Mouse (Mus musculus): Measurements from ENCODE around the gene March9. TPM values are rescaled to one million over a fixed set of nuclear protein-coding genes. Genes with fewer than 3 reads are reported as not detected.
"Not testable (repeated sequence)": the region's sequence is repeated elsewhere in the genome, so short reads cannot be mapped to it uniquely, and the experiment has no call there.

The March9 gene
- polyA plus RNA-seq, 1 experiment from 2014 or later = 0.12 TPM

GRCm38 (mm10) chr10:127075080-127075479 is 15.1 kb upstream of the March9 start, which contains the start of gene Agap2:
TSS of gene Agap2 (plus strand) at chr10:127075284.
- H3K4me1 ChIP-seq (ENCODE audit: control insufficient read depth, insufficient read depth, low read length) = peaks cover 17% of the 10 kb centered on the region
- H3K9me3 ChIP-seq (replicated peaks; ENCODE audit: control insufficient read depth, low read length) = no peaks in the 10 kb centered on the region
- 47% methylated on average over 9 of the region's 9 CpGs for WGBS
- no peak; the same call in 1 of the 2 replicates for ATAC-seq (replicated peaks; ENCODE audit: extremely low read depth, insufficient read depth, low FRiP score)
- peaks cover 46% of the 10 kb centered on the region for H3K27me3 ChIP-seq (ENCODE audit: control insufficient read depth, insufficient read depth, low read length)
- H3K9ac ChIP-seq (ENCODE audit: low read length) = no peak within 1 kb of the TSS
- no peak within 1 kb of the TSS for H3K27ac ChIP-seq (ENCODE audit: low read length)
- H3K4me3 ChIP-seq (ENCODE audit: low read length) = peak within 1 kb of the TSS; percentile 33
- H3K36me3 ChIP-seq (ENCODE audit: control insufficient read depth, insufficient read depth) = no peaks in the 10 kb centered on the region
- peak within 1 kb of the TSS; percentile 3 for H3K4me2 ChIP-seq (ENCODE audit: low read depth, low read length)

DNA sequence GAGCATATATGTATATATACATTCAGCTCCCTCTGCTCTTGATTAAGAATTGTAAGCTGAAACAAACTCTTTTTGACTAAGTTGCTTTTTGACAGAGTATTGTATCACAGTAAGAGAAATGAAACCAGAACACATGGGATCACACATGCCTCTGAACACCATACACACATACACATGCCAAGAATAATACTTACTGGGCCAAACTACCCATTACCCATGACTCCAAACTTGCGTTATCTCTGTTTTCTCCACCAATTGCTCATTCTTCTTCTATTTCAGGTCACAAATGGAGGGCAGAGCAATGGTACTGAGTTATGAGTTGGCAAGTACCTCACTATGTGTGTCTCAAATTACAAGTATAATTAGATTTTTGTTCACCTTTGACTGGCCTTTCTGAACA is 14.0 kb upstream of the March9 start:
- no peak overlapping the region for H3K4me2 ChIP-seq (ENCODE audit: low read depth, low read length)
- H3K36me3 ChIP-seq (ENCODE audit: control insufficient read depth, insufficient read depth) = no peaks in the 10 kb centered on the region
- peaks cover 35% of the 10 kb centered on the region for H3K27me3 ChIP-seq (ENCODE audit: control insufficient read depth, insufficient read depth, low read length)
- H3K9me3 ChIP-seq (replicated peaks; ENCODE audit: control insufficient read depth, low read length) = no peaks in the 10 kb centered on the region
- H3K4me3 ChIP-seq (ENCODE audit: low read length) = no peak overlapping the region
- no peak for ATAC-seq (replicated peaks; ENCODE audit: extremely low read depth, insufficient read depth, low FRiP score)
- no peak overlapping the region for H3K9ac ChIP-seq (ENCODE audit: low read length)
- peaks cover 14% of the 10 kb centered on the region for H3K4me1 ChIP-seq (ENCODE audit: control insufficient read depth, insufficient read depth, low read length)
- H3K27ac ChIP-seq (ENCODE audit: low read length) = no peak overlapping the region
- 85% methylated on average over 1 of the region's 1 CpGs for WGBS

- H3K4me2 ChIP-seq (ENCODE audit: low read depth, low read length); H3K9me3 ChIP-seq (replicated peaks; ENCODE audit: control insufficient read depth, low read length); H3K27ac ChIP-seq (ENCODE audit: low read length); ATAC-seq (replicated peaks; ENCODE audit: extremely low read depth, insufficient read depth, low FRiP score); H3K4me3 ChIP-seq (ENCODE audit: low read length); H3K36me3 ChIP-seq (ENCODE audit: control insufficient read depth, insufficient read depth); H3K9ac ChIP-seq (ENCODE audit: low read length): not testable (repeated sequence)
- Histone ChIP-seq H3K27me3 (ENCODE audit: control insufficient read depth, insufficient read depth, low read length) (peaks cover 24% of the 10 kb centered on the region), H3K4me1 (ENCODE audit: control insufficient read depth, insufficient read depth, low read length) (peaks cover 17% of the 10 kb centered on the region)
- 79% methylated on average over 2 of the region's 2 CpGs for WGBS
These were observed 13.0 kb upstream of the March9 start for GRCm38 (mm10) chr10:127072969-127073368.

GRCm38 (mm10) chr10:127072270-127072669 is 12.3 kb upstream of the March9 start:
- not testable (repeated sequence) for H3K9ac ChIP-seq (ENCODE audit: low read length); H3K4me2 ChIP-seq (ENCODE audit: low read depth, low read length); H3K4me3 ChIP-seq (ENCODE audit: low read length); ATAC-seq (replicated peaks; ENCODE audit: extremely low read depth, insufficient read depth, low FRiP score); H3K27ac ChIP-seq (ENCODE audit: low read length); H3K9me3 ChIP-seq (replicated peaks; ENCODE audit: control insufficient read depth, low read length)
- WGBS = 92% methylated on average over 4 of the region's 4 CpGs
- Histone ChIP-seq H3K36me3 (ENCODE audit: control insufficient read depth, insufficient read depth) (peaks cover 12% of the 10 kb centered on the region), H3K4me1 (ENCODE audit: control insufficient read depth, insufficient read depth, low read length) (peaks cover 17% of the 10 kb centered on the region), H3K27me3 (ENCODE audit: control insufficient read depth, insufficient read depth, low read length) (peaks cover 18% of the 10 kb centered on the region)

DNA sequence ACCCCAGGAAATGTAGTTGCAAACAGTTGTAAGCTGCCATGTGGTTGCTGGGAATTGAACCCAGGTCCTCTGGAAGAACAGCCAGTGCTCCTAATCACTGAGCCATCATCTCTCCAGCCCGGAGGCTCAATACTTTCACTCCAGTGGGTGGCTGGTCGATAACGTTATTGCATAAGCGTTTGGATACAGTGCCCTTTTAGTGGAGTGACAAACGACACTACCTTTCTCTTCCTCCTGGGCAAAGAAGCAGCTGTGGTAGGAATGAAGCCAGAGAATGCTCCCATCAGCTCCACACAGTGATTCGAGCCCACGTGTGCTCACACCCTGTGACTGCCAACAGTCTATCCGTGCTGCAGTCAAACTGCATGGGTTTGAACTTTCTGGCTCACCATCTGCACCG is 11.2 kb upstream of the March9 start:
- peak overlapping the region; percentile 78 for H3K9ac ChIP-seq (ENCODE audit: low read length)
- no peaks in the 10 kb centered on the region for H3K9me3 ChIP-seq (replicated peaks; ENCODE audit: control insufficient read depth, low read length)
- H3K27me3 ChIP-seq (ENCODE audit: control insufficient read depth, insufficient read depth, low read length) = peaks cover 9% of the 10 kb centered on the region
- ATAC-seq (replicated peaks; ENCODE audit: extremely low read depth, insufficient read depth, low FRiP score) = no peak
- 69% methylated on average over 9 of the region's 9 CpGs for WGBS
- no peak overlapping the region for H3K27ac ChIP-seq (ENCODE audit: low read length)
- H3K4me1 ChIP-seq (ENCODE audit: control insufficient read depth, insufficient read depth, low read length) = peaks cover 17% of the 10 kb centered on the region
- H3K36me3 ChIP-seq (ENCODE audit: control insufficient read depth, insufficient read depth) = peaks cover 23% of the 10 kb centered on the region
- H3K4me3 ChIP-seq (ENCODE audit: low read length) = peak overlapping the region; percentile 76
- peak overlapping the region; percentile 97 for H3K4me2 ChIP-seq (ENCODE audit: low read depth, low read length)

- peaks cover 5% of the 10 kb centered on the region for H3K27me3 ChIP-seq (ENCODE audit: control insufficient read depth, insufficient read depth, low read length)
- peak within 1 kb of the TSS; percentile 88 for H3K27ac ChIP-seq (ENCODE audit: low read length)
- H3K4me3 ChIP-seq (ENCODE audit: low read length) = peak within 1 kb of the TSS; percentile 76
- H3K9ac ChIP-seq (ENCODE audit: low read length) = peak within 1 kb of the TSS; percentile 80
- peak; percentile 90 for ATAC-seq (replicated peaks; ENCODE audit: extremely low read depth, insufficient read depth, low FRiP score)
- peaks cover 17% of the 10 kb centered on the region for H3K4me1 ChIP-seq (ENCODE audit: control insufficient read depth, insufficient read depth, low read length)
- peak within 1 kb of the TSS; percentile 97 for H3K4me2 ChIP-seq (ENCODE audit: low read depth, low read length)
- H3K9me3 ChIP-seq (replicated peaks; ENCODE audit: control insufficient read depth, low read length) = no peaks in the 10 kb centered on the region
- H3K36me3 ChIP-seq (ENCODE audit: control insufficient read depth, insufficient read depth) = peaks cover 30% of the 10 kb centered on the region
- 2% methylated on average over 36 of the region's 36 CpGs for WGBS
These were observed 10.5 kb upstream of the March9 start, which contains the start of gene Tspan31 for GRCm38 (mm10) chr10:127070190-127071121. TSS of gene Tspan31 (minus strand) at chr10:127070264.

DNA sequence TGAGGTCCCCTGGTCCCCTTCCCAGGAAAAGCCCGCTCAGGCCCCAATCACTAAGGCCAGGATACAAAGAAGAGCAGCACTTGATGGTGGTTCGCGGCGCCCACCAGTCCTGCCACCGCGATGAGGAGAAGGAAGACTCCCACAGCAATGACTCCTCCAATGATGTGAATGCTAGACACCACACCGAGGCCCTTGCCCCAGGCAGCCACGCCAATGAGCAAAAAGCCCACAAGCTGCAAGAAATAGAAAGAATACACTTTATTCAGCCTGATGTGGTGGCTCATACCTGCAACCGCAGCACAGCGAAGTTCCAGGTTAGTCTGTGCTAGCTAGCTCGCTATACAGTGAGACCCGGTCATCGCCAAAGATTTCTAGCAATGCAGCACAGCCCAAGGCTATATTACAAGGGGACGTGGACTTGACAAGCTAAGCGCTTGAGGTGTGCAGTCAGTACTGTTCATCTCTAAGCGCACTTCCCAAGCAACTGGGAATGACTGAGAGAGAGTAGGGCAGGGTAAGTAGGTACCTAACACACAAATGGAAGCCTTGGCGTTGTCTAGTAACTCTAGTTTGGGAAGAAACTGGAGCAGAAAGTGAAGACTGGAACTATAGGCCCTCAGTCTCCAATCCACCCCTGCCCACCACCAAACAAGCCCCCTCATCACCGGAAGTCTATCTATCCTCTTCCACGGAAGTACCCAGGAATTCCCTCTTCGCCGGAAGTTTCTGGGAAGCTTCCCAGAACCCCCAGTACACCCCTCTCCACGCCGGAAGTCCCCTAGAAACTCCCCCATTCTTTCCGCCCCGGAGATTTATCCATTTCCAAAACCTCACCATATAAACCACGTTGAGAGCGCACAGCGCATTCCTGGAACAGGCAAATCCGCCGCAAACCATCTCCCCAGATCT is 9.6 kb upstream of the March9 start:
- H3K27ac ChIP-seq (ENCODE audit: low read length) = peak overlapping the region; percentile 88
- peak overlapping the region; percentile 76 for H3K4me3 ChIP-seq (ENCODE audit: low read length)
- H3K36me3 ChIP-seq (ENCODE audit: control insufficient read depth, insufficient read depth) = peaks cover 38% of the 10 kb centered on the region
- ATAC-seq (replicated peaks; ENCODE audit: extremely low read depth, insufficient read depth, low FRiP score) = peak; percentile 35
- H3K4me1 ChIP-seq (ENCODE audit: control insufficient read depth, insufficient read depth, low read length) = peaks cover 21% of the 10 kb centered on the region
- H3K9me3 ChIP-seq (replicated peaks; ENCODE audit: control insufficient read depth, low read length) = no peaks in the 10 kb centered on the region
- peak overlapping the region; percentile 83 for H3K4me2 ChIP-seq (ENCODE audit: low read depth, low read length)
- no peaks in the 10 kb centered on the region for H3K27me3 ChIP-seq (ENCODE audit: control insufficient read depth, insufficient read depth, low read length)
- H3K9ac ChIP-seq (ENCODE audit: low read length) = peak overlapping the region; percentile 80
- 7% methylated on average over 30 of the region's 30 CpGs for WGBS

DNA sequence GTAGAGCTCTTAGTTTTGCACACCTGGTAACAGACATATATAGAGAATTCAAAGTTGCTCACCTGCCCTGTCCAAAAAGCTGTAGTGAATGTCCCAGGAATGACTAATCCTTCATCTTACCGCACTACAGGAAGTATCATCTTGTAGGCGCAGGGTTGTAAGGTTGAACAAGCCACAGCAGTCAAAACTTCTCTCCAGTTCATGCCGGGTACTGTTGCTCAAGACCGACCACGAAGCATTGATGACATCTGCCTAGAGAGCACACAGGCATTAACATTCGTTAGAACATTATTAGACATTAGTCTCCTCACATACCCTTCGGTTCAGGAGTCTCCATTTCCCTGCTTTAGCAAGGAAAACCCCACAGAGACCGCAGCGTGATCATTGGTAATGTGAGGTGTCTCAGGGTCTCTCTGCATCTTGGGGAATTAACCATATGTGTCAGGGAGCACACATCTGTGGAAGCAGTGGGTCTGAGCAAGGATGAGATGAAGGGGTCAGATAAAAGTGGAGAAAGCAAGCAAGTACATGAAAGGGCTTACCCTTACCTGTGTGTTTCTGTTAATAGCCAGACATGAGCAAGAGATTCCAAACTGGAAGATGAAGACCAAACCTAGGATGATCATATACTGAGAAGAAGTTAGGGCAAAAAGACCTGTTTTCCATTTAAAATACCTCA is 8.5 kb upstream of the March9 start:
- H3K9ac ChIP-seq (ENCODE audit: low read length) = no peak overlapping the region
- H3K4me3 ChIP-seq (ENCODE audit: low read length) = no peak overlapping the region
- ATAC-seq (replicated peaks; ENCODE audit: extremely low read depth, insufficient read depth, low FRiP score) = no peak
- no peak overlapping the region for H3K27ac ChIP-seq (ENCODE audit: low read length)
- 73% methylated on average over 9 of the region's 9 CpGs for WGBS
- H3K4me2 ChIP-seq (ENCODE audit: low read depth, low read length) = peak overlapping the region; percentile 83
- no peaks in the 10 kb centered on the region for H3K27me3 ChIP-seq (ENCODE audit: control insufficient read depth, insufficient read depth, low read length)
- H3K4me1 ChIP-seq (ENCODE audit: control insufficient read depth, insufficient read depth, low read length) = peaks cover 23% of the 10 kb centered on the region
- no peaks in the 10 kb centered on the region for H3K9me3 ChIP-seq (replicated peaks; ENCODE audit: control insufficient read depth, low read length)
- H3K36me3 ChIP-seq (ENCODE audit: control insufficient read depth, insufficient read depth) = peaks cover 38% of the 10 kb centered on the region

Data from heart, embryonic 16.5 days (tissue).